ENCODE assay signal across 14 mouse cellular contexts in the genomic region with DNA sequence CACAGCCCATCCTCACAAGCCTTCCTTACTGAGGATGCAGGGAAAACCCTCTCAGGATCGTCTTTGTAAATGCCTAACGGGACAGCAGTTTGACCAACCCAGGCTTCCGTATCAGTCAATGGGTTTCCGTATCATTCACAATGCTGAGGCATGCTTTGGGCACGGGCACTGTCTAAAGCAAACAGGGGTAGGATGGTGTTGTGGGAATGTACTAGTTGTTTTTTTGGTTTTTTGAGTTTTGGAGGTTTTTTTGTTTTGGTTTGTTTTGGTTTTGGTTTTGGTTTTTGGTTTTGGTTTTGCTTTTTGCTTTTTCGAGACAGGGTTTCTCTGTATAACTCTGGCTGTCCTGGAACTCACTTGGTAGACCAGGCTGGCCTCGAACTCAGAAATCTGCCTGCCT.
"Had no signal": no experiment of that assay in that cellular context is flagged by ENCODE, and none has a peak within 500 bp of the region (broad histone marks: within the 10 kb centered on the region; RNA-seq: fewer than 3 reads in every experiment).

No protein-coding gene starts in this region.

- DNase-seq: kidney, postnatal 14 days; kidney, postnatal 4 days; liver, embryonic 13.5 days; lung, adult 2 months; lung, postnatal 14 days; lung, postnatal 4 days; right cerebral cortex, adult 18-20 months; right cerebral cortex, postnatal 14 days; right cerebral cortex, postnatal 4 days; thymus, adult 2 months had no signal

- ATAC-seq: midbrain, embryonic 16.5 days had no signal

- H3K36me3 ChIP-seq: liver, embryonic 13.5 days had no signal

- H3K9me3 ChIP-seq: liver, embryonic 13.5 days had no signal

- H3K4me2 ChIP-seq: liver, embryonic 13.5 days; midbrain, embryonic 11.5 days had no signal

- H3K4me3 ChIP-seq: liver, embryonic 13.5 days; myocyte had no signal

- H3K9ac ChIP-seq: liver, embryonic 13.5 days had no signal

- H3K4me1 ChIP-seq: liver, embryonic 13.5 days had no signal

- H3K27ac ChIP-seq: liver, embryonic 13.5 days; stomach, postnatal 0 days had no signal
